Mouse (Mus musculus) neural tube, embryonic 15.5 days (tissue): ENCODE measurements around the gene Nova2. TPM values are rescaled to one million over a fixed set of nuclear protein-coding genes. Genes with fewer than 3 reads are reported as not detected.

Experiments
- ATAC-seq: fragments of 200-750 bp; cut with Nextera tagmentation; 2 replicates; pipeline ENCODE4 v1.8.0; 2017; ENCODE audit warnings: mild to moderate bottlenecking, moderate TSS enrichment, moderate library complexity; ENCODE audit not compliant: low FRiP score
- H3K27ac ChIP-seq: fragments of 300-500 bp; sonication (generic); replicated peaks from 2 replicates; pipeline ENCODE4 v1.5.1; 2015; ENCODE audit warnings: mild to moderate bottlenecking, inconsistent platforms
- H3K27me3 ChIP-seq: fragments of 300-500 bp; sonication (generic); replicated peaks from 2 replicates; pipeline ENCODE4 v1.6.1; 2015; ENCODE audit warnings: inconsistent platforms
- H3K36me3 ChIP-seq: fragments of 300-500 bp; sonication (generic); 2 replicates; pipeline ENCODE4 v1.6.1; 2015; ENCODE audit warnings: inconsistent platforms
- H3K4me1 ChIP-seq: fragments of 300-500 bp; sonication (generic); 2 replicates; pipeline ENCODE4 v1.6.1; 2015; ENCODE audit warnings: inconsistent platforms
- H3K4me2 ChIP-seq: fragments of 300-500 bp; sonication (generic); 2 replicates; pipeline ENCODE4 v1.6.1; 2015; ENCODE audit warnings: inconsistent platforms, mild to moderate bottlenecking, moderate library complexity
- H3K4me3 ChIP-seq: fragments of 300-500 bp; sonication (generic); replicated peaks from 2 replicates; pipeline ENCODE4 v1.5.1; 2015; ENCODE audit warnings: mild to moderate bottlenecking, inconsistent platforms
- H3K9ac ChIP-seq: fragments of 300-500 bp; sonication (generic); replicated peaks from 2 replicates; pipeline ENCODE4 v1.6.1; 2015; ENCODE audit warnings: mild to moderate bottlenecking, inconsistent platforms
- H3K9me3 ChIP-seq: fragments of 300-500 bp; sonication (generic); replicated peaks from 2 replicates; pipeline ENCODE4 v1.6.1; 2016; ENCODE audit warnings: inconsistent platforms
- WGBS: fragments of 180-500 bp; shearing (Covaris S2); methylation state at CpG from one replicate; pipeline ENCODE4 v1.1.7; 2015; ENCODE audit warnings: mixed read lengths; 5-methylcytosine and 5-hydroxymethylcytosine counted together
- polyA plus RNA-seq: library from polyadenylated mRNA; unstranded; fragments of >200 nt; fragmentation: Nextera tagmentation; extraction: Ambion mirVana; gene quantifications from 2 replicates; pipeline ENCODE4 v1.2.1, GENCODE M21; 2015

Nova2 gene
- polyA plus RNA-seq, 1 experiment from 2014 or later: 10.6 TPM

DNA sequence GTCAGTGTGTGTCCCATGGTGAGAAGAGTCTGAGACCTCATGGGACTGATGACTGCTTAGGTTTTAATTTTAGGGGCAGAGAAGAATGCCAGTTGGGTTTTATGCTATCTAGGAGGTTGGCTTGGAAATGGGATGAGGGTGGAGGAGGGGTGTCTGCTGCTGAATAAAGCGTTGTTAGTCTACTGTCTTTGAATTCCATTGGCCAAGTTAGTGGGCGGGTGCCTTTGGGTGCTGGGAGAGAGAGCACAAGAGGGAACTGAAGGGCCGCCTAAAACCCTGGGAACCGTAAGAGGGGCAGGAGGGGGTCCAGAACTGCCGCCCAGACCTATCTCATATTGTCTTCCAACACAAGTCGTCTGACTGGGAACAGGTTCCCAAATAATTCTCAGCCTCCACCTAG lies 63.1 kb downstream of the Nova2 start:
- ATAC-seq: no peak
- peaks cover 6% of the 10 kb centered on the region; the same call in 1 of the 2 replicates for H3K27me3 ChIP-seq
- H3K4me2 ChIP-seq: no peak overlapping the region
- no peak overlapping the region for H3K27ac ChIP-seq
- no peak overlapping the region for H3K9ac ChIP-seq
- WGBS: 80% methylated on average over 6 of the region's 6 CpGs
- no peaks in the 10 kb centered on the region for H3K36me3 ChIP-seq
- H3K4me3 ChIP-seq: no peak overlapping the region
- H3K4me1 ChIP-seq: peaks cover 31% of the 10 kb centered on the region
- H3K9me3 ChIP-seq: no peaks in the 10 kb centered on the region

DNA sequence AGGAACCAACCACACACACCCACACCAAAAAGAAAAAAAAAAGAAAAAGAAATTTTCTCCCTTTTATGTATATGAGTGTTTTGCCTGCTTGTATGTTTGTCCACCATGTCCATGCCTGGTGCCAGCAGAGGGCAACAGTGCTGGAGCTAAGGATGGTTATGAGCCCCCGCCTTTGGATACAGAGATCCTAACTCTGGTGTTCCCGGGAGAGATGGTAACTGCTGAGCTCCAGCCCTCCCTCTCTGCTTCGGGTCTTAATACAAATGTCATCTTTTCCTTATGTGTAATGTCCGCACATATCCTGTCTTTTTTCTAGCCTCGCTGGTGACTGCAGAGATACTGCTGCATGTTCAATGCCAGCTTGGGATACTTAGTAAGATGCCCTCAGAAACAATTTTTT lies 64.3 kb downstream of the Nova2 start:
- Histone ChIP-seq H3K36me3 (no peaks in the 10 kb centered on the region; the same call in 1 of the 2 replicates), H3K9me3 (no peaks in the 10 kb centered on the region), H3K9ac (peak overlapping the region; percentile 53), H3K4me3 (peak overlapping the region; percentile 60), H3K4me1 (peaks cover 43% of the 10 kb centered on the region), H3K27me3 (peaks cover 6% of the 10 kb centered on the region; the same call in 1 of the 2 replicates), H3K27ac (peak overlapping the region; percentile 97), H3K4me2 (peak overlapping the region; percentile 84)
- ATAC-seq: peak; percentile 33; the same call in 1 of the 2 replicates
- WGBS: 5% methylated on average over 5 of the region's 5 CpGs

DNA sequence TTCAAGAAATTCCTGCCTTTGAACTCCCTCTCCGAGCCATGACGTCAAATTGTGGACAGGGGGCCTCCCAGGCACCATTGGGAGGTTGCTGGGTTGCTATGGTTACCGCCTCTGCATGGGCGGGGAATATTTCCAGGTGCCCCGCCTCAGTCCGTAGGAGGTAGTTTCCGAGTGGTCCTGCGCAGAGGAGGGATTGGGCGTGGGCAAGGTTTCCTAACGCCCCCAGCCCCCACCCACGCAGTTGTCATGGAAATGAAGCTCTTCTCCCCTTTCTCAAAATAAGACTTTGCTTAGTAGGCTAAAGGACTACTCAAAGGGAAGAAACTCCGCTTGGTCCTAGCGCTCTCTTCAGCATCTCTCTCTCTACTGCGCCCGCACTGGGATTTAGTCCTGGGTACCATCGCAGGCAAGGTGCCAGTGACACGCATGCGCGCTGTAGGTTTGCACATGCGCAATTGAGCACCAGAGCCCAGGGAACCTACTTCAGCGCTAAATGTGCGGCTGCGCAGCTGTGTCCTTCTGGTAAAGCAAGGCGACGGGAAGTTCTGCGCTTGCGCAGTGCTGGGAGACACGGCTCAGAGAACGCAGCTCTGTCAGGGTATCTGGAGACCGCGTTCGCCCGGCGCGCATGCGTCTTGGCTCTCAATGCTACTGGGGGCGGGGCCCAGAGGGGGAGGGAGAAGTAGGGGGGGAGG lies 65.1 kb downstream of the Nova2 start, which contains the start of gene Mypop:
Gene Mypop (plus strand): TSS at position 645 of the 695 bp plus-strand sequence.
- Histone ChIP-seq H3K9me3 (no peaks in the 10 kb centered on the region), H3K4me1 (peaks cover 49% of the 10 kb centered on the region), H3K9ac (peak within 1 kb of the TSS; percentile 70), H3K4me2 (peak within 1 kb of the TSS; percentile 84), H3K4me3 (peak within 1 kb of the TSS; percentile 60), H3K27ac (peak within 1 kb of the TSS; percentile 97), H3K27me3 (peaks cover 6% of the 10 kb centered on the region; the same call in 1 of the 2 replicates), H3K36me3 (peaks cover 2% of the 10 kb centered on the region; the same call in 1 of the 2 replicates)
- 0% methylated on average over 36 of the region's 37 CpGs for WGBS
- ATAC-seq: peak; percentile 93

DNA sequence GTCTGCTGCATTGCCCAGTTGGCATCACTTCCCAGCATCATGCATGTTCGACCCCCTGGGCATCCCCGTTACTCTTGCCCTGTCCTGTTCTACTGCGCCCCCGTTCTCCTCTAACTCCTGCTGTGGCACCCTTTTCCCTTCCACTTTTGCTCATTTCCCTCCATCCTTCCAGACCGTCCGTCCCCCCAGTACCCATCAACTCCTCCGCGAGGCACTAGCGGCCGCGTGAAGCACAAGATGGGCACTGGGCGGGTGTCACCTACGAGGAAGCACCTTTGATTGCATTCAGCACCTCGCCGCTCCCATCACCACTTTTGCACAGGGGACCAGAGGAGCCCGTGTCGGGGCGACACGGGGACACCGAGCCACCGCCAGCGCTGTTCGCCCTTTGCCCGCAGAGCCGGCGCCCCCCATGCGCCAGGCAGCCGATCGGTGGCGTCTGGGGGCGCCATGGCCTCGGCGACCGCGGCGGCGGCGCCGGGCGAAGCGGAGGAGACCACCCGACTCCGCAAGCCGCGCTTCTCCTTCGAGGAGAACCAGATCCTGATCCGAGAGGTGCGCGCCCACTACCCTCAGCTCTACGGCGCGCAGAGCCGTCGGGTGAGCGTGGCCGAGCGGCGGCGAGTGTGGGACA lies 66.1 kb downstream of the Nova2 start:
- H3K9ac ChIP-seq: peak overlapping the region; percentile 70
- peak; percentile 26 for ATAC-seq
- H3K4me2 ChIP-seq: peak overlapping the region; percentile 84
- H3K9me3 ChIP-seq: no peaks in the 10 kb centered on the region
- peaks cover 49% of the 10 kb centered on the region for H3K4me1 ChIP-seq
- H3K4me3 ChIP-seq: peak overlapping the region; percentile 60
- H3K27me3 ChIP-seq: peaks cover 6% of the 10 kb centered on the region; the same call in 1 of the 2 replicates
- H3K27ac ChIP-seq: peak overlapping the region; percentile 97
- H3K36me3 ChIP-seq: peaks cover 7% of the 10 kb centered on the region
- WGBS: under 1% methylated on average over 57 of the region's 59 CpGs

DNA sequence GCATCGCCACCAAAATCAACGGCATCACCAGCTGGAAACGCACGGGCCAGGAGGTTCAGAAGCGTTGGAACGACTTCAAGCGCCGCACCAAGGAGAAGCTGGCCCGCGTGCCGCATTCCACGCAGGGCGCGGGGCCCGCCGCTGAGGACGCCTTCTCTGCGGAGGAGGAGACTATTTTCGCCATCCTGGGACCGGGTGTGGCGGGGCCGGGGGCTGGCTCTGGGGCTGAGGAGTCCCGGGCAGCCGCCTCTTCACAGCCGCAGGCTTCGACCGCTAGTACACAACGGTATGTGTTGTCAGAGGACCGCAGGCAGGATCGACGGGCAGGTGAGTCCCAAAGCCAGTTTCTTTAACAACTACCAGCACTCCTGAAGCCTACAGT lies 66.6 kb downstream of the Nova2 start:
- Histone ChIP-seq H3K9me3 (no peaks in the 10 kb centered on the region), H3K36me3 (peaks cover 7% of the 10 kb centered on the region), H3K4me1 (peaks cover 49% of the 10 kb centered on the region), H3K9ac (peak overlapping the region; percentile 70), H3K27me3 (peaks cover 6% of the 10 kb centered on the region; the same call in 1 of the 2 replicates), H3K27ac (peak overlapping the region; percentile 97), H3K4me3 (peak overlapping the region; percentile 60), H3K4me2 (peak overlapping the region; percentile 84)
- no peak for ATAC-seq
- 2% methylated on average over 31 of the region's 31 CpGs for WGBS

DNA sequence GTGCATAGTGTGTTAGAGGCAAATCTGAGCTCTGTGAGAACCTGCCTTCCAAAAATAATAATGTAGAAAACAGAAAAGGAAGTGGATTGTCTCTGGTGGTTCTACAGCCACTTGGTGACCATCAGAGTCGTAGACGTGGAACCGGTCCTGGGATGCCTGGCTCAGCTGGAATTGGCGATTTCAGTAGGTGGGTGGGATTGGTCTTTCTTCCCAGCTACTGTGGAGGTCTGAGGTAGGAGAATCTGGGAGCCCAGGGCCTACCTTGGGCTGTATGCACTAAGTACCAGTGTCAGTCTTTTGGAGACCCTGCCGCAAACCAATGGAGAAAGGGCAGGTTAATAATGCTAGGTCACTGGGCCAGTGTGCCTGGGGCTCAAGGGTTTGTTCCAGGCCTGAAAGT lies 67.3 kb downstream of the Nova2 start:
- ATAC-seq: no peak
- Histone ChIP-seq H3K4me1 (peaks cover 49% of the 10 kb centered on the region), H3K36me3 (peaks cover 7% of the 10 kb centered on the region), H3K27me3 (peaks cover 6% of the 10 kb centered on the region; the same call in 1 of the 2 replicates), H3K27ac (no peak overlapping the region), H3K9ac (no peak overlapping the region; the same call in 1 of the 2 replicates), H3K4me3 (peak overlapping the region; percentile 60), H3K9me3 (no peaks in the 10 kb centered on the region), H3K4me2 (peak overlapping the region; percentile 84)
- WGBS: 91% methylated on average over 5 of the region's 5 CpGs

DNA sequence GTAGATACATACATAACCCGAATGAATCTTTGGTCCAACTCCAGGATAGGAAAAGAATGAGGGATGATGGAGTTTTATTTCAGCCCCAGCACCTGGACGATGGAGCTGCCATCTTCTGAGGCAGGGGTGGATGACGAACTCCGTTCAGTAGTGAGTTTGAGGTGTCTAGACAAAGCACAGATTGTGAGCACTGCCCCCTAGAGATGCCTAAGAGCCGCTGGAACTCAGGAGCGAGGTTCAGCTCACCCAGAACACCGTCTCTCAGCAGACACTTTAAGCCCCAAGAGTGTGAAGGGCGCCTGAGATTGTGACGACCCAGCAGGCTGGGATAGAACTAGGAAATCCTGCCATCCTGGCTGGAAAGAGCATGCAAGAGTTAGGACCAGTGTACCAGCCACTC lies 73.1 kb downstream of the Nova2 start:
- H3K36me3 ChIP-seq: peaks cover 10% of the 10 kb centered on the region
- no peak overlapping the region for H3K27ac ChIP-seq
- no peak overlapping the region for H3K4me3 ChIP-seq
- H3K4me1 ChIP-seq: peaks cover 62% of the 10 kb centered on the region
- no peak for ATAC-seq
- no peaks in the 10 kb centered on the region for H3K27me3 ChIP-seq
- WGBS: 33% methylated on average over 9 of the region's 9 CpGs
- no peaks in the 10 kb centered on the region for H3K9me3 ChIP-seq
- H3K4me2 ChIP-seq: no peak overlapping the region
- no peak overlapping the region for H3K9ac ChIP-seq

DNA sequence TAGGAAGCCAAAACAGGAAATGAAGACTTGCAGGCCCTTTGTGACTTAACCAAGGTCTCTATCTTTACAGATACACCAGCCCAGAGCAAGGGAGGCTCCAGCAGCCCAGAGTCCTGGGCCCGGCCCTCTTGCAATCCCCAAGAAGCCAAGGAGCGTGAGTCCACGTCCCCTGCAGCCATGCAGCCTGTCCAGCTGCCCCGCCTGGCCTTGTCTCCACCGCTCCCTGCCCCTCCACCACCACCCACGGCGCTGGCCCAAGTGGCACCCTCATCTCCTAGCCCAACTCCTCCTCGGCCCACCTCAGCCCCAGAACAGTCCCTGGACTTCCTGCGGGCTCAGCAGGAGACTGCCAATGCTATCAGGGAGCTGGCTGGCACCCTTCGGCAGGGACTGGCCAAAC lies 74.7 kb downstream of the Nova2 start:
- ATAC-seq: no peak
- H3K4me2 ChIP-seq: peak overlapping the region; percentile 54
- 53% methylated on average over 10 of the region's 10 CpGs for WGBS
- H3K4me3 ChIP-seq: peak overlapping the region; percentile 31
- no peaks in the 10 kb centered on the region for H3K9me3 ChIP-seq
- H3K27ac ChIP-seq: no peak overlapping the region
- H3K9ac ChIP-seq: peak overlapping the region; percentile 20
- H3K27me3 ChIP-seq: no peaks in the 10 kb centered on the region
- peaks cover 9% of the 10 kb centered on the region for H3K36me3 ChIP-seq
- H3K4me1 ChIP-seq: peaks cover 57% of the 10 kb centered on the region

DNA sequence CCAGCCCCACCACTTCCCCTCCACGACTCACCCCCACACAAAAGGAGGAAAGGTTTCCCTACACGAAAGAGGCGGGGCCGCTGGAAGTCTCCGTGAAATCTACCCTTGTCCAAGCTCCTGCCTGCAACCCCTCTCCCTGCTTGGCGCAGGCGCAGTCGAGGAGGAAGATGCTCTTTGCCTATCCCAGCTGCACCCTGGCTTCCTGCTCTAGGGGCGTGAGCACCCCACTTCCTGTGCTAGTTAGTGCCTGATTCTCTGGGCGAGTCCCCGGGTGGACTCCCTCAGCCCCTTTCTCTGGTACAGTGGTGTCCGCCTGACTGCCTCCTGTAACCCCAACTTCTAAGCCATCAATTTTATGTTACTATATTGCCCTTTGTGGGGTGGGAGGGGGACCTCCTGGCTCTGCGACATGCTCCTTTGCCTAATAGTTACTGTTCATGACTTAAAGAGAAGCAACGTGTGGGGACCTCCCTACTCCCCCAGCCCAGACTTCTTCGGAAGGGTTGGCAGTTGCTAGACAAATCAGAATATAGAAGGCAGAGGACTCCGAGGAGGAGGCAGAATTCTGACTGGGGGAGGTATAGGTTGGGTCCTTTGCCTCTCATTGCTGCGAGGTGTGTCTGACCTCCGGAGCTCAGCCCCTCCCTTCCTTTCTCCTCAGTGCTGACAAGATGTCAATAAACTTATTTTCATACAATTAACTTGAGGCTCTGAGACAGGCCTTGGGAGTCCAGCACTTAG lies 75.5 kb downstream of the Nova2 start:
- peak overlapping the region; percentile 54 for H3K4me2 ChIP-seq
- H3K27ac ChIP-seq: peak overlapping the region; percentile 79; the same call in 1 of the 2 replicates
- H3K4me1 ChIP-seq: peaks cover 64% of the 10 kb centered on the region
- 32% methylated on average over 18 of the region's 18 CpGs for whole genome bisulfite sequencing
- peak overlapping the region; percentile 31 for H3K4me3 ChIP-seq
- H3K9ac ChIP-seq: peak overlapping the region; percentile 20; the same call in 1 of the 2 replicates
- H3K36me3 ChIP-seq: peaks cover 17% of the 10 kb centered on the region
- H3K27me3 ChIP-seq: no peaks in the 10 kb centered on the region
- no peaks in the 10 kb centered on the region for H3K9me3 ChIP-seq
- ATAC-seq: no peak

DNA sequence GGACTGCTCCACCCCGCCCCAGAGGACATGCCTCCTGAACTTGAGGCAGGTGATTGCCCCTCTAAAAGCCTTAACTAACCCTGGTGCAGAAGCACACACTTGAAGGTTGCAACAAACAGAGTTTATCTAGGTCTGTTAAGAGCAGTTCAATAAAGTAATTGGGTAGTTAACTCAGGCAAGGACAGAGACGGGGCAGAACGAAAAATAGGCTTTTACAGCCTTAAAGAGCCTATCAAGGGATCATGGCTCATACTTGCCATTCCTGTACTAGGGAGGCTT lies 76.1 kb downstream of the Nova2 start:
- H3K27me3 ChIP-seq: no peaks in the 10 kb centered on the region
- peak overlapping the region; percentile 79; the same call in 1 of the 2 replicates for H3K27ac ChIP-seq
- H3K4me1 ChIP-seq: peaks cover 69% of the 10 kb centered on the region
- no peaks in the 10 kb centered on the region for H3K9me3 ChIP-seq
- 36% methylated on average over 3 of the region's 3 CpGs for WGBS
- H3K9ac ChIP-seq: 0 out of 2 replicates have a peak overlapping the region, but pooled peaks have one; percentile 20
- no peak overlapping the region for H3K4me3 ChIP-seq
- peak overlapping the region; percentile 75 for H3K4me2 ChIP-seq
- H3K36me3 ChIP-seq: peaks cover 16% of the 10 kb centered on the region
- ATAC-seq: no peak

DNA sequence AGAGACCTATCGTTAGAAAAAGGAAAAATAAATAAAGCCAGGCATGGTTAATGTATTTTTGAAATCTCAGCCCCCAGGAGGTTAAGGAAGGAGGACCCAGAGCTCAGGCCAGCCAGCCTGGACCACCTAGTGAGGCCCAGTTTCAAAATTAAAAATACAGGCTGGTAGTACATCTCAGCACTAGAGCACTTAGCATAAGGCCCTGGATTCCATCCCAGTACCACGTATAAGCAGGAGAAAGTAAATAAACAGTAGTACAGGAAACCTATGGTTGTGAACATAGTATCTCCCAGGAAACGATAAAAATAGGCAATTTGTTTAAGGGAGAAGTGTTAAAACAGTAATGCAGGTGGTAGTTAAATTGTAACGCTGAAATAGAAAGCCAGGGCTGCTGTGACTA lies 76.4 kb downstream of the Nova2 start:
- ATAC-seq: no peak
- H3K9me3 ChIP-seq: no peaks in the 10 kb centered on the region
- H3K27ac ChIP-seq: peak overlapping the region; percentile 79
- H3K27me3 ChIP-seq: no peaks in the 10 kb centered on the region
- H3K36me3 ChIP-seq: peaks cover 18% of the 10 kb centered on the region
- H3K9ac ChIP-seq: peak overlapping the region; percentile 60
- 36% methylated on average over 4 of the region's 4 CpGs for WGBS
- H3K4me1 ChIP-seq: peaks cover 73% of the 10 kb centered on the region
- peak overlapping the region; percentile 75 for H3K4me2 ChIP-seq
- H3K4me3 ChIP-seq: peak overlapping the region; percentile 43; the same call in 1 of the 2 replicates
